Mouse (Mus musculus): Measurements from ENCODE around the gene 4933415A04Rik. TPM values are rescaled to one million over a fixed set of nuclear protein-coding genes. Genes with fewer than 3 reads are reported as not detected.

4933415A04Rik gene
- total RNA-seq, 2 experiments from 2014 or later: 1.8 TPM

GRCm38 (mm10) chr11:43575061-43575375, 11.8 kb upstream of the 4933415A04Rik start:
- no peak for DNase-seq

GRCm38 (mm10) chr11:43575376-43576151, 11.3 kb upstream of the 4933415A04Rik start:
- no peak for DNase-seq

GRCm38 (mm10) chr11:43577713-43578478, 8.9 kb upstream of the 4933415A04Rik start:
- no peak for DNase-seq

GRCm38 (mm10) chr11:43585211-43586005, 1.4 kb upstream of the 4933415A04Rik start:
- DNase-seq: no peak

GRCm38 (mm10) chr11:43589530-43590072, 2.8 kb downstream of the 4933415A04Rik start:
- DNase-seq: no peak

GRCm38 (mm10) chr11:43601440-43601839, 14.6 kb downstream of the 4933415A04Rik start, which contains the start of gene Fabp6:
Gene Fabp6 (minus strand): TSS chr11:43601540.
- no peak for DNase-seq

- DNase-seq: no peak
Observed at GRCm38 (mm10) chr11:43604207-43604606, 17.4 kb downstream of the 4933415A04Rik start.

- DNase-seq: no peak
Observed at GRCm38 (mm10) chr11:43604891-43605290, 18.1 kb downstream of the 4933415A04Rik start.

- DNase-seq: no peak
Observed at GRCm38 (mm10) chr11:43605859-43606258, 19.0 kb downstream of the 4933415A04Rik start.

GRCm38 (mm10) chr11:43608440-43608839, 21.6 kb downstream of the 4933415A04Rik start:
- no peak for DNase-seq

GRCm38 (mm10) chr11:43610006-43610661, 23.3 kb downstream of the 4933415A04Rik start:
- no peak for DNase-seq

GRCm38 (mm10) chr11:43610662-43611033, 23.8 kb downstream of the 4933415A04Rik start:
- no peak for DNase-seq

GRCm38 (mm10) chr11:43612834-43613488, 26.1 kb downstream of the 4933415A04Rik start:
- peak; percentile 91 for DNase-seq

- no peak for DNase-seq
Observed at GRCm38 (mm10) chr11:43617924-43618323, 31.1 kb downstream of the 4933415A04Rik start.

- no peak for DNase-seq
Observed at GRCm38 (mm10) chr11:43618403-43618802, 31.6 kb downstream of the 4933415A04Rik start.

GRCm38 (mm10) chr11:43621769-43622168, 34.9 kb downstream of the 4933415A04Rik start:
- no peak for DNase-seq

- no peak for DNase-seq
Observed at GRCm38 (mm10) chr11:43624341-43624740, 37.5 kb downstream of the 4933415A04Rik start.

GRCm38 (mm10) chr11:43626300-43626926, 39.6 kb downstream of the 4933415A04Rik start:
- DNase-seq: peak; percentile 79

GRCm38 (mm10) chr11:43626927-43627645, 40.2 kb downstream of the 4933415A04Rik start:
- DNase-seq: no peak

GRCm38 (mm10) chr11:43631645-43632044, 44.8 kb downstream of the 4933415A04Rik start:
- DNase-seq: no peak

Data from adrenal gland, postnatal 10 days (tissue).